Mouse (Mus musculus) megakaryocyte, adult 5-6 weeks (primary cell): ENCODE data around the gene Foxp1. TPM values are rescaled to one million over a fixed set of nuclear protein-coding genes. Genes with fewer than 3 reads are reported as not detected.

Experiments used
- ATAC-seq: 2 replicates; pipeline ENCODE4 v1.8.0; 2016; ENCODE audit warnings: mild to moderate bottlenecking, inconsistent platforms; ENCODE audit not compliant: poor library complexity, severe bottlenecking
- total RNA-seq, 2 experiments: library from RNA; stranded (forward) in 1 of 2; stranded (reverse) in 1 of 2; fragments of 153-499, 151-499 nt in 1 of 2; fragments of 221-1000, 200-1000 nt in 1 of 2; gene quantifications; 2 replicates each; pipeline versions ENCODE4 v1.2.3 to v1.2.4; 2015 to 2017

Gene Foxp1
- total RNA-seq, 2 experiments from 2014 or later: 59.5 to 85.2 TPM

- ATAC-seq: no peak
Measured at GRCm38 (mm10) chr6:99368118-99368753, 154.3 kb downstream of the Foxp1 start.

DNA sequence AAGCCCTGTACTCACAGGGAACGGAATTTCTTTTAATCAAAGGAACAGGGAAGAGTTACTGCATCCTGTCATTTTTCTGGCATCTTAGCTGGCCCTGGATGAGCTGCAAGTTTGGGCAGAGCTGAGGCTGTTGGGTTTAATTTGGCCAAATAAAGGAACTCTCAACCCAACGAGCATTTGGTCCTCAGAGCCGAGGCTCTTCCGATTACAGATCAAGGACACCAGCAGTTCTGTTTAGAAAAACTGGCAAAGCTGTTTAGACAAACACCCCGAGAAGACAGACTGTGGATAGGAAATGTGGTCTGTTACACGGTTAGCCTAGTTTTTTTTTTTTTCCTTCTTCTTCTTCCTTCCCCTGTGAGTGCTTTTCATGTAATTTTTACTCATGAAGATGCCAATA is 158.0 kb downstream of the Foxp1 start:
- ATAC-seq: no peak

GRCm38 (mm10) chr6:99360581-99360980 is 161.9 kb downstream of the Foxp1 start:
- ATAC-seq: no peak

- no peak for ATAC-seq
Measured at GRCm38 (mm10) chr6:99359765-99360499, 162.6 kb downstream of the Foxp1 start.

DNA sequence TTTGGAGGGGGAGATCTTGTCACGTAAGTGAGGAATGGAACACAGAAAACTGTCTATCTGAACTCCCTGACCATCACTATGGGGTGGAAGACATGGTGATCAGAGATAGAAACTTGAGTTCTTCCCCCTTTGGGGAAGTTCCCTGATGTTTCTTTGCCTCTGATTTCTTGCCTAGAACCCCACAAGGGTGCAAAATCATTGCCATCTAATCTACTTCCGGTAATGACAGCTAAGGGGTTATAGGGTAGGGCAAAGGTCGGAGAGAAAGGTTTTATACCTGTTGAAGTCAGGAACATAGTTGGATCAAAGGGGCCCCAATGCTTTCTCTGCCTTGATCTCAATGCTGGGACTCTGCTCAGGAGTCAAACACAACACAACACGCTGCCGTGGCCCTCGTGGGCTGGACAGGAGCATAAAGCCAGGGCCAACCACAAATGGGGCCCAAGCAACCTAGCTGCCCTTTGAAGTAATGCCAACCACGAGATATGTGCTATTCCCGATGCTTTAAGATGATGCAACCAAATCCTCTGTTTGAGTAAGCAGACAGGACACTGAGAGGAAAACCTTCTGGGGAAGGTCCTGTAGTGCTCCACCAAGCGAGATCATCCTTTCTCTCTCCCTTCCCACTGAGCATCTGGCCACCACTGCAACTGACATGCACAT is 163.4 kb downstream of the Foxp1 start:
- ATAC-seq: peak; percentile 51

GRCm38 (mm10) chr6:99357931-99358330 is 164.6 kb downstream of the Foxp1 start:
- ATAC-seq: peak; percentile 50; the same call in 1 of the 2 replicates

DNA sequence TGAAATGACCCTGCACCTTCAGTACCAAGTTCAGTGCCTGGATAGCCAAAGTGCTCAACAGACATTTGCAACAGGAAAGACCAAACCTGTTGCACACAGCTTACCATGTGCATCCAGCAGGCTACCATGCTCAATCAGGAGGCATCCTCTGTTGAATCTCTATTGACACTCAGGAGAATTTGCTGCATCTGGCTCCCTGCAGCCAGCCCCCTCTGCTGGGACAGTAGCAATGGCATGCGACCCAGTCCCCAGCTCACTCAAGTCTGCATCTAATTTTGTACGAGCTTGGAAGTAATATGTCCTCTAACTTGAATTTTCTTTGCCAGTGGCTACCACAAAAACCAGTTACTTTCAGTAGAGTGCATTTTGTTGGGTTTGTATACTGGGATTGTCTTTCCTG is 168.2 kb downstream of the Foxp1 start:
- no peak for ATAC-seq

DNA sequence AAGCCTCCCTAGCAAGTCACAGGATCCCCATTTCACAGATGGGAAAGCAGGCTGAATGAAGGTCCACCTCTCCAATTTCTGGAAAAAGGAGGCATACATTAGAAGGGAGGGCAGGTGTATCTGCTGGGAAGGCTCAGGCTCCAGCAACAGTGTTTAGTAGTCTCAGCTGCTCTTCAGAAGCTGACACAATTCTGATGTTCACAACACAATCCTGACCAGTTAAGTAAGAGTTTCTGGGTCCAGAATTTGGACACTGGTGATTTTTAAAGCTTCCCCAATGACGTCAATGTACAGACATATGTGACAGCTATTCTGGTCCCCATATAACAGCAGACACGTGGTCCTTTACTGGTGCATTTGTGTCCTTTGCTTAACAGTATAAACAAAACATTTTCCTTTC is 169.1 kb downstream of the Foxp1 start:
- ATAC-seq: no peak

- no peak for ATAC-seq
Measured at GRCm38 (mm10) chr6:99350566-99350965, 172.0 kb downstream of the Foxp1 start.

- no peak for ATAC-seq
Measured at GRCm38 (mm10) chr6:99350156-99350555, 172.4 kb downstream of the Foxp1 start.

DNA sequence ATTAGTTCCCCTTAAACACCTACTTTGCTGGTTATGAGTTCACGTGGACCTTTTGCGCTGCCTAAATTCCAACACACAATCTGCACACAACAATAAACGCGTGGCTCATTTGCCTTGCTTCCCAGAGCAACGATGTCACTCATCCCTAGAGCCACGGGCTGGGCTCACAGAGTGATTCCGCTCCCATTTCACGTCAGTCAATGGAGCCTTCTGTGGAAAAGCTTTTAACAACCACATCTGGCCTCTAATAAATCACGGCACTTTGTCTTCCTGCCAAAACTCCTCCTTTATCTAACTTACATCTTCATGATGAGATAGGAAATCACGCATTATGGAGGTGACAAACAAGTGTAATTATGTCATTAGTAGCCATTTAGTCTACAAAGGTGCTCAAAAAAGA is 174.7 kb downstream of the Foxp1 start:
- ATAC-seq: no peak

DNA sequence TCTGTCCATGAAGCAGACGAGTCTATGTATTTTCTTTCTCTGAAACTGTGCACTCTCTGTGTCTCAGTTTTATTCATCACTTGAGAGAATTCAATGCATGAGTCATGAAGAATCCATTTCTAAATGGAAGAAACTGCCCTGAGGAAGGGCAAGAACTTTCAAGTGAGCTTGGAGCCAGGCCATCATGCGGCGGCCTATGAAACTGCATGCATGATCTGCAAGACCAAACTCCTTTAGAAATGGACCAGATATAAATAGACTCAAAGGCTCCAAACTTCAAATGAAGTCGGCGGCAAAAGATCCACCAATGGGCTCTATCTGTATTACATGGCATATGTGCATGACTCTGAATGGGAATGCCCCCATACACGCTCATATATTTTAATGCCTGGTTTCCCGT is 177.6 kb downstream of the Foxp1 start:
- no peak for ATAC-seq

DNA sequence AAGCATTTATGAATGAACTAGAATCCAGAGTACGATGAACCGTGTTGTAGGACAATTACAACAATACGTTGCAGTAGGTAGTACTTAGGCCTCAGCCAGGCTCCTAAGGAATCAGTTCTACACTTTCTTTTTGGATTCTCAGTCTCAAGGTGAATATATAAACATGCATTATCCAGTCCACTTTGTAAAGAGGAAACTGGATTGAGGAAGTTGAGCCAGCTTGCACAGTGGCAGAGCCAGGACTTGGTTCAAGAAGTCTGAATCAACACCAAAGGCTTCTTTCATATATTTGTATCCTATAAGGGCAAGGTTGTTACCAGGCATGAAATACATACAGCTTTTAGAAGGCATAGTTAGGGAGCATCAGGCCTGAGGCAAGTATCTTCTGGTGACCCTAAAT is 178.2 kb downstream of the Foxp1 start:
- peak; percentile 73 for ATAC-seq

DNA sequence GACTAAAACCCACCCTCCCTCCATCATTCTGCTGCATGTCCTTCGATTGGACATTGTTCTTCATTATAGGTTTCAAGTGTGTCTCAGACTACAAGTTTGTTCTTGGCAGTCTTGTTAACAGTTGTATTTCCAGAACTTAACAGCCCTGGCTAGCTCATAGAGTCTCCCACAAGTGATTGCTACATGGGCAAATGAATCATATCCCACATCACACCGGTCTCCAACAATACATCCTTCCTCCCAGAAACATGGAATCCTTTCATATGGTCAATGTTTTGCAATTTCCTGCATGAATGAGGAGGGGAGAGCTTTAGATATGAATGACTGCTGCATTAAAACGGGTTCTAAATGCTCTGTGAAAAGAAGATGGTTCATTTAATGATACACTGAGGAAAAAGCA is 178.7 kb downstream of the Foxp1 start:
- ATAC-seq: no peak

DNA sequence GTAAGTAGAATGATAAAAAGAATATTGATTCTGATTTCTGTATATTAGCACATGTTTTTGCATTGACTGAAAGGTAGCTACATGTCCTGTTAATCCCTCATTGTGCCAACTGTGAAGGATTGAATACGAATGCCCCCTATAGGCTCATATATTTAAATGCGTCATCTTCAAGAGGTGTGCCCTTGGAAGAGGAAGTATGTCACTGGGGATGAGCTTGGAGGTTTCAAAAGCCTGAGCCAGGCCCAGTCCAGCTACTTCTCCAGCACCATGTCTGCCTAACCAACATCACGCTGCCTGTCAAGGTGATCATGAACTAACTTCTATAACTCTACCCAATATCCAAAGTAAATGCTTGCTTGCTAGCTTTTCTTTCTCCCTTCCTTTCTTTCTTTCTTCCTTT is 180.1 kb downstream of the Foxp1 start:
- peak; percentile 83 for ATAC-seq

DNA sequence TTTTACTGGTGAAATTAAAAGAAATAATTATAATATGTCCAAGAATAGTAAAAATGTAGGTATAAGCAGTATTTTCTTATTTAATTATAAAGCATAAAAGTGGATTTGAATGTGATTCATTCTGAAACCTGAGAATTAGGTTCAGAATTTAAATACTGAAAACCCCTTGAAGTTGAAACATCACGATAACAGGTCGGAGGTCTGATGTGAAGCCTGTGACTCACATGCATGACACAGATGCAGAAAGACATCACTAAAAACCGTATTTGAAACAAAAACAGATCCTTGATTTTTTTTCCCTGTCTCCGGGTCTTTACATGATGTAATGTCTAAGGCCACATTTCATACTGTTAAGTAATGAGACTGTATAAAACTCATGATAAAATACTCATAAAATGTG is 181.6 kb downstream of the Foxp1 start:
- no peak for ATAC-seq

DNA sequence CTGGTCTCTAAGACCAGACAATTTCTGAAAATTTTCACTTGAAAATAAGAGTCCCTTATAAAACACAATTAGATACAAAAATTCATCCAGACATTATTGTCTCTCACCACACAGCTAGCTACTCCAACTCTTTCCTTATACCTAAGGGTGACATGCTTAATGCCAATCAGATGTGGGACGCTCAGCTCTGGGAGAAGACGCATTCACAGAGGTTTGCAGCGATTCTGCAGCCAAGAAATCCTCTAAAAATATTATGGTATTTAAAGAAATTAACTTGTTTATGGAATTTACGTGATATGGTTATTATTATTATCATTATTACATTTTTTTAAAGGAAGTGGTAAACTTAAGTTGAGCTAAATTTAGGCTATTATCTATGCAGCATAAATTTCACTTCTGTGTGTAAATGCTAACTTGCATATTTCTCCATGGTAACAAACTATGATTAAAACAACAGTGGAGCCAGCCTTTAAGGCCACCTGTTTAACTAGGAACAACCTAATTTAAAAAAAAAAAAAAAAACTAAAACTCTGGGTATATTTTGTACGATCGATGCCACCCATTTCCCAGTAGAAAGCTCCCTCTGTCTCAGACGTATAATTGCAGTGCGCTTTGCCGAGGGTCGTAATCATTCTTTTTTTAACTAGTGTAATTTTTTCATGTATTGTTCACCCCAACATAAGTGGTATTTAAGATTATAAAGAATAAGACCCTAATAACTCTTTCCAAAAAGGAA is 182.4 kb downstream of the Foxp1 start:
- no peak for ATAC-seq

DNA sequence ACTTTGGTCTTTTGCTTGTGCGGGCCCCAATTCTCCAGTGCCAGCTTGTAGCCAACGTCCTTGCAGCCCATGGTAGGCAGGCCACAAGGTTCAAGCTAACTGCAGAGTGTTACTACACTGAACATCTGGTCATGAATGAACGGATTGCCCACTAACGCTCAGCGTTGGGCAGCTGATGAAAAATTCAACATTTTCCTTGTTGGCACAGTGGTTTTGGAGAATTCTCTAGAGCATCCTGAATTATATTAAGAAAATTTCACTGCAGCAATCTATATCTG is 183.2 kb downstream of the Foxp1 start:
- ATAC-seq: no peak

GRCm38 (mm10) chr6:99338593-99339342 is 183.8 kb downstream of the Foxp1 start:
- ATAC-seq: no peak

- no peak for ATAC-seq
Measured at GRCm38 (mm10) chr6:99338174-99338573, 184.3 kb downstream of the Foxp1 start.

GRCm38 (mm10) chr6:99337575-99337974 is 184.9 kb downstream of the Foxp1 start:
- ATAC-seq: no peak
